Mouse (Mus musculus): ENCODE results near the gene Neu3.

The Neu3 gene

GRCm38 (mm10) chr7:99828083-99828570 lies at the start of gene Neu3:
Neu3 (minus strand) TSS chr7:99828417.
- DNase-seq (ENCODE audit: low read depth, low spot score) = peak; percentile 89

GRCm38 (mm10) chr7:99876345-99876744 lies 48.1 kb upstream of the Neu3 start:
- DNase-seq (ENCODE audit: low read depth, low spot score) = peak; percentile 82

GRCm38 (mm10) chr7:99875891-99876290 lies 47.7 kb upstream of the Neu3 start:
- DNase-seq (ENCODE audit: low read depth, low spot score) = peak; percentile 12

- DNase-seq (ENCODE audit: low read depth, low spot score) = no peak
Observed at GRCm38 (mm10) chr7:99873965-99874364, 45.7 kb upstream of the Neu3 start.

GRCm38 (mm10) chr7:99869296-99869695 lies 41.1 kb upstream of the Neu3 start:
- DNase-seq (ENCODE audit: low read depth, low spot score) = no peak

GRCm38 (mm10) chr7:99865219-99865618 lies 37.0 kb upstream of the Neu3 start:
- no peak for DNase-seq (ENCODE audit: low read depth, low spot score)

GRCm38 (mm10) chr7:99864241-99865028 lies 36.2 kb upstream of the Neu3 start:
- DNase-seq (ENCODE audit: low read depth, low spot score) = no peak

- DNase-seq (ENCODE audit: low read depth, low spot score) = no peak
Observed at GRCm38 (mm10) chr7:99863362-99863761, 35.1 kb upstream of the Neu3 start, which contains the start of gene Spcs2. Spcs2 (minus strand) TSS chr7:99863462.

GRCm38 (mm10) chr7:99858813-99859585 lies 30.8 kb upstream of the Neu3 start, which contains the start of gene Xrra1:
Xrra1 (plus strand) TSS chr7:99859116.
- DNase-seq (ENCODE audit: low read depth, low spot score) = peak; percentile 98

- DNase-seq (ENCODE audit: low read depth, low spot score) = no peak
Observed at GRCm38 (mm10) chr7:99858175-99858812, 30.1 kb upstream of the Neu3 start.

GRCm38 (mm10) chr7:99856266-99856861 lies 28.1 kb upstream of the Neu3 start:
- DNase-seq (ENCODE audit: low read depth, low spot score) = no peak

GRCm38 (mm10) chr7:99854311-99854710 lies 26.1 kb upstream of the Neu3 start:
- no peak for DNase-seq (ENCODE audit: low read depth, low spot score)

GRCm38 (mm10) chr7:99853350-99853749 lies 25.1 kb upstream of the Neu3 start:
- DNase-seq (ENCODE audit: low read depth, low spot score) = no peak

GRCm38 (mm10) chr7:99851618-99852017 lies 23.4 kb upstream of the Neu3 start:
- no peak for DNase-seq (ENCODE audit: low read depth, low spot score)

- no peak for DNase-seq (ENCODE audit: low read depth, low spot score)
Observed at GRCm38 (mm10) chr7:99851121-99851520, 22.9 kb upstream of the Neu3 start.

- DNase-seq (ENCODE audit: low read depth, low spot score) = no peak
Observed at GRCm38 (mm10) chr7:99850534-99850933, 22.3 kb upstream of the Neu3 start.

- DNase-seq (ENCODE audit: low read depth, low spot score) = no peak
Observed at GRCm38 (mm10) chr7:99845533-99846236, 17.5 kb upstream of the Neu3 start.

- DNase-seq (ENCODE audit: low read depth, low spot score) = no peak
Observed at GRCm38 (mm10) chr7:99838241-99838640, 10.0 kb upstream of the Neu3 start.

- no peak for DNase-seq (ENCODE audit: low read depth, low spot score)
Observed at GRCm38 (mm10) chr7:99837358-99838071, 9.3 kb upstream of the Neu3 start.

- no peak for DNase-seq (ENCODE audit: low read depth, low spot score)
Observed at GRCm38 (mm10) chr7:99836781-99837180, 8.6 kb upstream of the Neu3 start.
